Mouse (Mus musculus): Measurements from ENCODE around the gene Stxbp4. TPM values are rescaled to one million over a fixed set of nuclear protein-coding genes. Genes with fewer than 3 reads are reported as not detected.

The Stxbp4 gene
- total and polyA plus RNA-seq, 3 experiments = 3.7 to 5.6 (median 4.6) TPM

GRCm38 (mm10) chr11:90638312-90638830 is 487 bp upstream of the Stxbp4 start:
- TF ChIP-seq CHD1 (IDR thresholded peaks at IDR 0.05; ENCODE audit: low read depth, low read length) (0 out of 2 replicates have a peak, but pooled peaks have one; percentile 38), JUN (IDR thresholded peaks at IDR 0.05; ENCODE audit: insufficient read depth, low read depth, low read length) (no peak), UBTF (IDR thresholded peaks at IDR 0.05; ENCODE audit: low read depth, low read length) (0 out of 2 replicates have a peak, but pooled peaks have one; percentile 32), SIN3A (IDR thresholded peaks at IDR 0.05; ENCODE audit: low read length) (no peak)
- Histone ChIP-seq H3K27me3 (replicated peaks) (no peaks in the 10 kb centered on the region), H3K9me3 (replicated peaks; ENCODE audit: low read length) (no peaks in the 10 kb centered on the region), H3K27ac (ENCODE audit: insufficient read depth, low read depth) (peak overlapping the region; percentile 21), H3K4me2 (ENCODE audit: insufficient read depth, low read depth, poor library complexity, severe bottlenecking) (peak overlapping the region; percentile 69), H3K9ac (ENCODE audit: insufficient read depth, low read depth) (peak overlapping the region; percentile 79), H3K4me1 (ENCODE audit: control insufficient read depth in 1 of 2, insufficient read depth in 2 of 2) (peaks cover 12 to 30% of the 10 kb centered on the region in 2 experiments), H3K79me2 (replicated peaks; ENCODE audit: control insufficient read depth, extremely low read depth, insufficient read depth, poor library complexity, severe bottlenecking) (peaks cover 32% of the 10 kb centered on the region), H3K4me3 (replicated peaks in 1 of 3; ENCODE audit: low read depth in 2 of 3, low read length in 2 of 3, poor library complexity in 1 of 3) (peak overlapping the region; percentile 76 to 100 (median 89)), H3K36me3 (replicated peaks in 1 of 2; ENCODE audit: control insufficient read depth in 1 of 2, insufficient read depth in 1 of 2, low read length in 1 of 2) (peaks cover 6 to 27% of the 10 kb centered on the region in 2 experiments)
- in situ Hi-C loops (cut with MboI; ENCODE audit: low pct_ligation_motif_present, low pct_unique_long_range_greater_than_20kb, low sequenced_read_pairs) (no loop called here), dilution Hi-C loops (cut with MboI; ENCODE audit: extremely low pct_ligation_motif_present, extremely low pct_unique_long_range_greater_than_20kb, low sequenced_read_pairs) (no loop called here)
- DNase-seq (ENCODE audit: extremely low read depth) = peak; percentile 40

- Histone ChIP-seq H3K79me2 (replicated peaks; ENCODE audit: control insufficient read depth, extremely low read depth, insufficient read depth, poor library complexity, severe bottlenecking) (peaks cover 14% of the 10 kb centered on the region), H3K4me3 (replicated peaks in 1 of 3; ENCODE audit: low read depth in 2 of 3, low read length in 2 of 3, poor library complexity in 1 of 3) (no peak overlapping the region), H3K27me3 (replicated peaks) (no peaks in the 10 kb centered on the region), H3K9me3 (replicated peaks; ENCODE audit: low read length) (no peaks in the 10 kb centered on the region), H3K4me2 (ENCODE audit: insufficient read depth, low read depth, poor library complexity, severe bottlenecking) (no peak overlapping the region), H3K36me3 (replicated peaks in 1 of 2; ENCODE audit: control insufficient read depth in 1 of 2, insufficient read depth in 1 of 2, low read length in 1 of 2) (peaks cover 0 to 11% of the 10 kb centered on the region in 2 experiments), H3K4me1 (ENCODE audit: control insufficient read depth in 1 of 2, insufficient read depth in 2 of 2) (peaks cover 8 to 14% of the 10 kb centered on the region in 2 experiments; a peak in 3 of 4 replicates), H3K27ac (ENCODE audit: insufficient read depth, low read depth) (no peak overlapping the region), H3K9ac (ENCODE audit: insufficient read depth, low read depth) (no peak overlapping the region)
- no peak for DNase-seq (ENCODE audit: extremely low read depth)
- in situ Hi-C loops (cut with MboI; ENCODE audit: low pct_ligation_motif_present, low pct_unique_long_range_greater_than_20kb, low sequenced_read_pairs) (no loop called here), dilution Hi-C loops (cut with MboI; ENCODE audit: extremely low pct_ligation_motif_present, extremely low pct_unique_long_range_greater_than_20kb, low sequenced_read_pairs) (no loop called here)
- TF ChIP-seq JUN (IDR thresholded peaks at IDR 0.05; ENCODE audit: insufficient read depth, low read depth, low read length) (no peak), POLR2AphosphoS2 (IDR thresholded peaks at IDR 0.05; ENCODE audit: low read depth, low read length) (no peak)
Measured at GRCm38 (mm10) chr11:90634661-90635060, 3.2 kb downstream of the Stxbp4 start.

GRCm38 (mm10) chr11:90632480-90632879 is 5.4 kb downstream of the Stxbp4 start:
- Histone ChIP-seq H3K9me3 (replicated peaks; ENCODE audit: low read length) (no peaks in the 10 kb centered on the region), H3K79me2 (replicated peaks; ENCODE audit: control insufficient read depth, extremely low read depth, insufficient read depth, poor library complexity, severe bottlenecking) (0 out of 2 replicates have a peak, but pooled peaks cover 2% of the 10 kb centered on the region), H3K4me1 (ENCODE audit: control insufficient read depth in 1 of 2, insufficient read depth in 2 of 2) (peaks cover 6 to 12% of the 10 kb centered on the region in 2 experiments; a peak in 3 of 4 replicates), H3K36me3 (replicated peaks in 1 of 2; ENCODE audit: control insufficient read depth in 1 of 2, insufficient read depth in 1 of 2, low read length in 1 of 2) (peaks cover 0 to 9% of the 10 kb centered on the region in 2 experiments), H3K27me3 (replicated peaks) (no peaks in the 10 kb centered on the region), H3K4me2 (ENCODE audit: insufficient read depth, low read depth, poor library complexity, severe bottlenecking) (no peak overlapping the region), H3K27ac (ENCODE audit: insufficient read depth, low read depth) (no peak overlapping the region), H3K9ac (ENCODE audit: insufficient read depth, low read depth) (no peak overlapping the region), H3K4me3 (replicated peaks in 1 of 3; ENCODE audit: low read depth in 2 of 3, low read length in 2 of 3, poor library complexity in 1 of 3) (no peak overlapping the region)
- TF ChIP-seq IRF4 (IDR thresholded peaks at IDR 0.05; ENCODE audit: low read depth, low read length) = no peak
- TF ChIP-seq RAD21 (IDR thresholded peaks at IDR 0.05; ENCODE audit: low read depth, low read length) = no peak
- no peak for TF ChIP-seq BHLHE40 (IDR thresholded peaks at IDR 0.05; ENCODE audit: low read depth, low read length)
- TF ChIP-seq ZNF384 (IDR thresholded peaks at IDR 0.05; ENCODE audit: low read depth, low read length) = no peak
- TF ChIP-seq MEF2A (IDR thresholded peaks at IDR 0.05; ENCODE audit: borderline replicate concordance, low read depth, low read length) = no peak
- no peak for TF ChIP-seq PAX5 (IDR thresholded peaks at IDR 0.05; ENCODE audit: low read length)
- no peak for TF ChIP-seq MXI1 (IDR thresholded peaks at IDR 0.05; ENCODE audit: low read depth, low read length)
- TF ChIP-seq ZKSCAN1 (IDR thresholded peaks at IDR 0.05; ENCODE audit: borderline replicate concordance, low read depth, low read length) = no peak
- no peak for DNase-seq (ENCODE audit: extremely low read depth)
- in situ Hi-C loops (cut with MboI; ENCODE audit: low pct_ligation_motif_present, low pct_unique_long_range_greater_than_20kb, low sequenced_read_pairs) = no loop called here
- dilution Hi-C loops (cut with MboI; ENCODE audit: extremely low pct_ligation_motif_present, extremely low pct_unique_long_range_greater_than_20kb, low sequenced_read_pairs) = no loop called here

Data from CH12.LX (cell line).